Mouse (Mus musculus) midbrain, embryonic 15.5 days (tissue): Measurements from ENCODE around the gene Otor. TPM values are rescaled to one million over a fixed set of nuclear protein-coding genes. Genes with fewer than 3 reads are reported as not detected.

ENCODE experiments used
- ATAC-seq: fragments of 200-750 bp; cut with Nextera tagmentation; replicated peaks from 2 replicates; pipeline ENCODE4 v1.8.0; 2017; ENCODE audit warnings: moderate TSS enrichment
- H3K27ac ChIP-seq: fragments of 300-500 bp; sonication (generic); 2 replicates; pipeline ENCODE4 v1.5.1; 2015; ENCODE audit warnings: mild to moderate bottlenecking, inconsistent platforms
- H3K27me3 ChIP-seq: fragments of 300-500 bp; sonication (generic); replicated peaks from 2 replicates; pipeline ENCODE4 v1.6.1; 2015; ENCODE audit warnings: inconsistent platforms
- H3K36me3 ChIP-seq: fragments of 300-500 bp; sonication (generic); replicated peaks from 2 replicates; pipeline ENCODE4 v1.6.1; 2015; ENCODE audit warnings: inconsistent platforms
- H3K4me1 ChIP-seq: fragments of 300-500 bp; sonication (generic); 2 replicates; pipeline ENCODE4 v1.6.1; 2015; ENCODE audit warnings: inconsistent platforms
- H3K4me2 ChIP-seq: fragments of 300-500 bp; sonication (generic); 2 replicates; pipeline ENCODE4 v1.6.1; 2015; ENCODE audit warnings: inconsistent platforms, mild to moderate bottlenecking, moderate library complexity
- H3K4me3 ChIP-seq: fragments of 300-500 bp; sonication (generic); 2 replicates; pipeline ENCODE4 v1.5.1; 2015; ENCODE audit warnings: mild to moderate bottlenecking, inconsistent platforms
- H3K9ac ChIP-seq: fragments of 300-500 bp; sonication (generic); 2 replicates; pipeline ENCODE4 v1.6.1; 2015; ENCODE audit warnings: mild to moderate bottlenecking, inconsistent platforms
- H3K9me3 ChIP-seq: fragments of 300-500 bp; sonication (generic); 2 replicates; pipeline ENCODE4 v1.6.1; 2016; ENCODE audit warnings: inconsistent platforms
- WGBS: fragments of 180-500 bp; shearing (Covaris S2); methylation state at CpG from one replicate; pipeline ENCODE4 v1.1.7; 2015; ENCODE audit warnings: mixed read lengths; 5-methylcytosine and 5-hydroxymethylcytosine counted together
- polyA plus RNA-seq: library from polyadenylated mRNA; unstranded; fragments of >200 nt; fragmentation: Nextera tagmentation; extraction: Ambion mirVana; gene quantifications from 2 replicates; pipeline ENCODE4 v1.2.1, GENCODE M21; 2015

Otor gene
- polyA plus RNA-seq = 1.7 and 2.1 TPM in 2 replicates

GRCm38 (mm10) chr2:143078198-143078851, at the start of gene Otor:
Gene Otor (plus strand): TSS chr2:143078473.
- H3K36me3 ChIP-seq = no peaks in the 10 kb centered on the region
- H3K27me3 ChIP-seq = no peaks in the 10 kb centered on the region
- no peaks in the 10 kb centered on the region for H3K4me1 ChIP-seq
- no peak within 1 kb of the TSS for H3K4me3 ChIP-seq
- no peak within 1 kb of the TSS for H3K4me2 ChIP-seq
- no peak within 1 kb of the TSS for H3K9ac ChIP-seq
- no peak for ATAC-seq
- WGBS = 59% methylated on average over 8 of the region's 8 CpGs
- H3K9me3 ChIP-seq = no peaks in the 10 kb centered on the region
- H3K27ac ChIP-seq = no peak within 1 kb of the TSS

- no peak overlapping the region for H3K4me2 ChIP-seq
- 0 out of 2 replicates have a peak overlapping the region, but pooled peaks have one; percentile 3 for H3K27ac ChIP-seq
- WGBS = 82% methylated on average over 1 of the region's 1 CpGs
- H3K27me3 ChIP-seq = no peaks in the 10 kb centered on the region
- ATAC-seq = no peak
- H3K4me3 ChIP-seq = no peak overlapping the region
- H3K9ac ChIP-seq = no peak overlapping the region
- no peaks in the 10 kb centered on the region for H3K9me3 ChIP-seq
- H3K4me1 ChIP-seq = peaks cover 16% of the 10 kb centered on the region
- no peaks in the 10 kb centered on the region for H3K36me3 ChIP-seq
These were observed 47.0 kb upstream of the Otor start for GRCm38 (mm10) chr2:143031283-143031682.

DNA sequence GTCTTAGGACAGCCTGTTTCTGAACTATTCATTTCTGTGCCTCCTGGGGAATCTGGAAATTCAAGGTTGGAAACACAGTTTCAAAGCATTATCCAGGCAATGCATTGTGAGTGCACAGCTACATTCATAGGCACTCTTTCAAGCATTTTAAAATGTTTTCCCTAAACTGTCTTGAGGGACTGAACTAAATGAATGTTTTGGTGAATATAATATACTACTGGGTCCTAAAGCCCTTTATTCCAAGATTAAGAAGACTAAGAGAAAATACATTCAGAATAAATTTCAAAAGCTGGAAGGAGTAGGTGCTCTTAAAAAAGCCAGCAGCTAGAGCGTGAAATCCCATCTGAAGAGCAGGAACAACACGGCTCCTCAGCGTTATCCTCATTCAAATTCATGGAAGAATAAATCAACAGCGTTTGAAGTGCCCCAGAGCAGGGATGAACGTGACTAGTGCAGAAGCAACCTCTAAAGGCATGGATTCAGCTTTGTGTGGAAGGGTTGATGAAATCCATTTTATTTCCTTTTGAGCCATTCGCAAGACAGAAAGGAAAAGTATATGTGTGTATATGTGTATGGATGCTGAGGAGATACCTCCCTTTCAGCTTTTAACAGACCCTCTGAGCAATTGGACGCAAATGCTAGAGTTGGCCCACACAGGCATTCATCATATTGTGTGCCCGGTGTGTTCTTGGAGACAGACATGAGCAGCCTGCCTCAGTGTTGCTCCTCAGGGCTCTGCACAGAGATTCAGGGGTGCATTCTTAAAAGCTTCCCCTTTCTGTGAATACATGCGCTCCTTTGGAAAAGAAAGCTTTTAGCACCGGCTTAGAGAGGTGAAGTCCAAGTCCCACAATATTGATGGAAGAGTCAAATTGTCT, 45.7 kb upstream of the Otor start:
- H3K4me1 ChIP-seq = peaks cover 16% of the 10 kb centered on the region
- no peaks in the 10 kb centered on the region for H3K36me3 ChIP-seq
- H3K9me3 ChIP-seq = no peaks in the 10 kb centered on the region
- H3K27me3 ChIP-seq = no peaks in the 10 kb centered on the region
- H3K27ac ChIP-seq = peak overlapping the region; percentile 70
- H3K4me2 ChIP-seq = peak overlapping the region; percentile 3; the same call in 1 of the 2 replicates
- H3K9ac ChIP-seq = no peak overlapping the region
- H3K4me3 ChIP-seq = no peak overlapping the region
- ATAC-seq = peak; percentile 93
- WGBS = 16% methylated on average over 10 of the region's 10 CpGs

- Histone ChIP-seq H3K27me3 (no peaks in the 10 kb centered on the region), H3K27ac (no peak overlapping the region), H3K4me3 (no peak overlapping the region), H3K4me2 (no peak overlapping the region), H3K4me1 (peaks cover 16% of the 10 kb centered on the region), H3K9me3 (no peaks in the 10 kb centered on the region), H3K9ac (no peak overlapping the region), H3K36me3 (no peaks in the 10 kb centered on the region)
- ATAC-seq = no peak
- WGBS = 60% methylated on average over 7 of the region's 7 CpGs
These were observed 43.8 kb upstream of the Otor start for GRCm38 (mm10) chr2:143034350-143035085.

GRCm38 (mm10) chr2:143035086-143035593, 43.1 kb upstream of the Otor start:
- no peak overlapping the region for H3K4me3 ChIP-seq
- ATAC-seq = no peak
- H3K9me3 ChIP-seq = no peaks in the 10 kb centered on the region
- WGBS = 71% methylated on average over 10 of the region's 10 CpGs
- no peaks in the 10 kb centered on the region for H3K36me3 ChIP-seq
- H3K4me1 ChIP-seq = peaks cover 16% of the 10 kb centered on the region
- no peak overlapping the region for H3K4me2 ChIP-seq
- H3K9ac ChIP-seq = no peak overlapping the region
- H3K27ac ChIP-seq = no peak overlapping the region
- no peaks in the 10 kb centered on the region for H3K27me3 ChIP-seq

DNA sequence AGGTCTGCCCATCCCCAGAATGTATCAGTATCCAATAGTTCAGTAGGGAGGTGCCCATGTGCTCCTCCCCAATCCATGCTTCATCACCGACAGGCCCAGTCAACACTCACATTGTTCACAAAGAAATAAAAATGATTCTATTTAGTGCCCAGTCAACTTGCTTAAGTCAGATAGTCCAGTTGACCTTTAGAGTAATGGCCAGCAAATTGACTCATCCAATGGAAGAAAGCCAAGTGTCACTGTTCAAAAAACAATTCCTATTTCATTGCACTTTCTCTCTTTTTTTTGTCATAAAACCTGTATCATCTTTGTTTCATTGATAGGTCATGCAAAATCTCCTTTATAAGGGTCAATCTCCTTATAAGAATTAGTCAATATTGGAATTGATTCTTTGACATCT, 36.7 kb upstream of the Otor start:
- Histone ChIP-seq H3K4me3 (no peak overlapping the region), H3K27ac (no peak overlapping the region), H3K9ac (no peak overlapping the region), H3K4me2 (no peak overlapping the region), H3K36me3 (no peaks in the 10 kb centered on the region), H3K27me3 (no peaks in the 10 kb centered on the region), H3K9me3 (no peaks in the 10 kb centered on the region), H3K4me1 (no peaks in the 10 kb centered on the region)
- 92% methylated on average over 1 of the region's 1 CpGs for WGBS
- ATAC-seq = no peak

DNA sequence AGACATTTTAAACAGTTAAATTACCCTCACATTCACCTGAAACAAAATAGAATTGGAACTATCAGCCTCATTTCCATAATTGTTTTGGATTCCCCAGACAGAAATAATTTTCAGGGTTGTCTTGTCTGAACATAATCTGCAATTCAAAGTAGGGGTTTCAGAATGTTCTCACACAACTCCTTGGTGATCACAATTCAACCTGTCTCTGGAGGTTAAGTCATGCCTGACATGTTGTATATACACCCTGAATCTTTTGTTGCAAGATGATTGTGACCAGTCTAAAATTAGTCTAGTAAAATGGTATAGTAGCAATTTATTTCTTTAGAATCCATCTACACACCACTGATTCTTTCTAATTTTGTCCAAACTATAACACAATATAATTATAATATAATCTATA, 23.0 kb upstream of the Otor start:
- H3K4me1 ChIP-seq = no peaks in the 10 kb centered on the region
- H3K36me3 ChIP-seq = no peaks in the 10 kb centered on the region
- H3K4me2 ChIP-seq = no peak overlapping the region
- no peak for ATAC-seq
- H3K27ac ChIP-seq = no peak overlapping the region
- H3K9ac ChIP-seq = no peak overlapping the region
- no peaks in the 10 kb centered on the region for H3K27me3 ChIP-seq
- H3K9me3 ChIP-seq = no peaks in the 10 kb centered on the region
- H3K4me3 ChIP-seq = no peak overlapping the region

DNA sequence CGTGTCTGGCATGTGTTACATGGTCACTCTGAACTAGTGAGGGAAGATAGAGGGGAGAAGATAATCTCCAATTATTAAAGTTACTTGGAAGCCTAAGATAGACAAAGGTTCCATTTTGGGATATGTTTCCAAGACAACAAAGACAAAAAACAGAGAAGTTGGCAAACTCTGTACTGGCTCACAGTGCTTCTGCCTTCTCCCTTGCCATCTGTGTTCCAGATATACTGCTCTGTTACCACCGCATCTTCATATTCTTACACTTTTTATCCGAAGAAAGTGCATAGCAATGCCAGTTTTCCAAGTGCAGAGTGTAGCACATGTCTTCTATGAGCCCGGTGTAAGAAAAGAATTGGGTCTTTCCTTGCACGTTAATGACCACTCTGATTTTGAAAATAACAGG, 21.5 kb upstream of the Otor start:
- WGBS = 79% methylated on average over 5 of the region's 5 CpGs
- ATAC-seq = no peak

GRCm38 (mm10) chr2:143062432-143062811, 15.9 kb upstream of the Otor start:
- Histone ChIP-seq H3K4me2 (peak overlapping the region; percentile 64), H3K4me3 (peak overlapping the region; percentile 74), H3K36me3 (peaks cover 15% of the 10 kb centered on the region; the same call in 1 of the 2 replicates), H3K4me1 (peaks cover 9% of the 10 kb centered on the region), H3K9ac (no peak overlapping the region), H3K27ac (no peak overlapping the region), H3K9me3 (no peaks in the 10 kb centered on the region), H3K27me3 (no peaks in the 10 kb centered on the region)
- no peak; the same call in 1 of the 2 replicates for ATAC-seq
- WGBS = 39% methylated on average over 6 of the region's 6 CpGs

More for the DNA sequence above, 21.5 kb upstream of the Otor start:
- no peaks in the 10 kb centered on the region for H3K4me1 ChIP-seq
- no peak overlapping the region for H3K4me2 ChIP-seq
- H3K27me3 ChIP-seq = no peaks in the 10 kb centered on the region
- no peaks in the 10 kb centered on the region for H3K9me3 ChIP-seq
- no peaks in the 10 kb centered on the region for H3K36me3 ChIP-seq
- H3K27ac ChIP-seq = no peak overlapping the region
- H3K4me3 ChIP-seq = no peak overlapping the region
- H3K9ac ChIP-seq = no peak overlapping the region

DNA sequence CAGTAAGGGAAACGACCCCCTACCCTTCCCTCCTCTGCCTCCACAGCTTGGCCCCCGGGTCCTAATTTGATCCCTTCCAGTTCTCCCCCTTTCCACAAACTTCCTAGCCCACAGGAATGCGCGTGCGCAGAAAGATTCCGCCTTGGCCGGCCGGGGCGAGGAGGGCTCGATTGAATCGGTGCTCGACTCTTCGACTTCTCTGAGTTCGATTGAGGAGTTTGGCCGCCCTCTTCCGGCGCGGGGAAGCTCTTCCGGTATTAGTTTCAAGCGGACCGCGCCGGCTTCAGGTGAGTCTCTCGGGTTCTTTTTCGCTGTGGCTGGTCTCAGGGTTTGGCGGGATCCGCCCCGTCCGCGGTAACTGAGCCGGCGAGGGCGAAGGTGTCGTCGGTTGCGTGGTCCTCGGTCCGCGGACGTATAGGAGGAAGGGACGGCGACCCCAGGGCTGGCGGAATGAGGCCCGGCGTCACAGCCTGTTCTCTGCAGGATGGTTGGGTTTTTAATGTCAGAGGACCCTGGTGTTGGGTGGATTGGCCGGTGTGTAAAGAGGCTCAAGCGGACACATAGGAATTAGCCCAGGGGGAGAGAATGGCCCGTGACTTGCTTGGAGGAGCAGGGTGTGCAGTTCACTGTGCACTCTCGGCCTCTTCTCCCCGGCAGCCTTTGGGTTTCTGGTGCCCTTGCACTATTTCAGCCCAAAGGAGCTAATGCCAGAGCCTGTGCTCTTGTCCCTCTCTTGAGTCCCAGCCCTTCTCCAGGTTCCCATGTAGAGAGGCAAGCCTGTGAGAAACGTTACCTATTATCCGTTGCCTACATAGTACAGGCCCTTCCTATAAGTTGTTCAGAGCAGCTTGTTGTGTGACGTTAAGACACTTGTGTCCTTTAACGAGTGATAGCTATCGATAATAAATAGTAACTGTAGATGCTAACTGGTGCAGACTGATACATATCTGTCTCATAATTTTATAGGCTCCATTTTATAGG, 15.2 kb upstream of the Otor start, which contains the start of gene Snrpb2:
Gene Snrpb2, plus strand, starts transcription at position 228 of the 981 bp plus-strand sequence.
- peak within 1 kb of the TSS; percentile 39; the same call in 1 of the 2 replicates for H3K27ac ChIP-seq
- peak; percentile 95 for ATAC-seq
- peak within 1 kb of the TSS; percentile 82 for H3K4me2 ChIP-seq
- no peaks in the 10 kb centered on the region for H3K9me3 ChIP-seq
- peaks cover 15% of the 10 kb centered on the region; the same call in 1 of the 2 replicates for H3K36me3 ChIP-seq
- H3K9ac ChIP-seq = peak within 1 kb of the TSS; percentile 73
- no peaks in the 10 kb centered on the region for H3K27me3 ChIP-seq
- H3K4me1 ChIP-seq = peaks cover 9% of the 10 kb centered on the region
- H3K4me3 ChIP-seq = peak within 1 kb of the TSS; percentile 74
- WGBS = 1% methylated on average over 55 of the region's 55 CpGs

DNA sequence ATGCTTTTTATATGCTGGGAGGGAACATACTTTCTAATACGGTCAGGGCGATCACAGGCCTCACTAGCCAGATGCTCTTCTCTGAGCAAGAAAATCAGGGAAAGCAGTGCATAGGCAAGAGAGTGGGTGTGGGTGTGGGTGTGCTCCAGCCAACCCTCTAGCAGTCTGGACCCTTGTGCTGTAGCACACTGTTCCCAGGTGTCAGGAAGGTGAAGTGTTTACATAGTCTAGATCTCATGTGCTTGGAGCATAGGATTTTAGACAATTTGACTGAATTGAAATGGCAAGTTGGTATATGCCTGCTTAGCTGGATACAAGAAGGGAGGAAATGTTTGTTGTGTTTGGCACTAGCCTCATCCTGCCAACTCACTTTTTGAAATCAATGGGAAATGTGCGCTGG, 12.4 kb upstream of the Otor start:
- H3K27me3 ChIP-seq = no peaks in the 10 kb centered on the region
- no peak overlapping the region for H3K4me2 ChIP-seq
- no peak overlapping the region for H3K27ac ChIP-seq
- ATAC-seq = no peak
- no peak overlapping the region for H3K9ac ChIP-seq
- H3K4me3 ChIP-seq = no peak overlapping the region
- H3K4me1 ChIP-seq = peaks cover 9% of the 10 kb centered on the region
- peaks cover 35% of the 10 kb centered on the region; the same call in 1 of the 2 replicates for H3K36me3 ChIP-seq
- 95% methylated on average over 3 of the region's 3 CpGs for WGBS
- no peaks in the 10 kb centered on the region for H3K9me3 ChIP-seq
